Mouse (Mus musculus): ENCODE data around the gene Rnf217. TPM values are rescaled to one million over a fixed set of nuclear protein-coding genes. Genes with fewer than 3 reads are reported as not detected.

The Rnf217 gene
- polyA plus RNA-seq, 1 experiment from 2014 or later = 1.6 TPM

DNA sequence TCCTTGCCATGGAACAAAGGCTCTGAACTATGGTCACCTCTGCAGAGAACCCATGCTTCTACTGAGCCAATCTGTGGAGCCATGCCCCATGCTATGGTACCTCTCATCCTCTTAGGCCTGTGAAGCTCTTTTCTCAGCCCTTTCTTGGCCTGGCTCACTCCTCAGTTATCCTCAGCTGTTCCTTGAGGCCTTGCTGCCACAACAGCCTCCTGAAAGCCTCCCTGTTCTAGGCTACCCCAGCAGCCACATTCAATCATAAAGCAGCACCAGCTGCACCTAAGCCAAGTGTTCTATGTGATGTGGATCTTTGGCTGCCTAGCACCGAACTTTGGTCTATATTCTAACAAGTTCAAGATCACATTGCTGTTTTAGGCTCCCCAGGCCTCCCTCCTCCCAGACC is 28.9 kb downstream of the Rnf217 start:
- H3K9ac ChIP-seq (ENCODE audit: low read depth, low read length) = no peak overlapping the region
- H3K27ac ChIP-seq (ENCODE audit: low read depth, low read length) = no peak overlapping the region
- no peaks in the 10 kb centered on the region for H3K27me3 ChIP-seq (replicated peaks; ENCODE audit: control insufficient read depth, insufficient read depth, low read length)
- no peaks in the 10 kb centered on the region for H3K9me3 ChIP-seq (ENCODE audit: control insufficient read depth, low read length)
- ATAC-seq = no peak
- H3K36me3 ChIP-seq (ENCODE audit: control insufficient read depth, insufficient read depth, low read length) = no peaks in the 10 kb centered on the region
- no peaks in the 10 kb centered on the region for H3K4me1 ChIP-seq (ENCODE audit: control insufficient read depth, insufficient read depth, low read depth, low read length)
- no peak overlapping the region for H3K4me2 ChIP-seq (ENCODE audit: low read length)
- 96% methylated on average over 1 of the region's 1 CpGs for WGBS
- no peak overlapping the region for H3K4me3 ChIP-seq (ENCODE audit: low read length)

DNA sequence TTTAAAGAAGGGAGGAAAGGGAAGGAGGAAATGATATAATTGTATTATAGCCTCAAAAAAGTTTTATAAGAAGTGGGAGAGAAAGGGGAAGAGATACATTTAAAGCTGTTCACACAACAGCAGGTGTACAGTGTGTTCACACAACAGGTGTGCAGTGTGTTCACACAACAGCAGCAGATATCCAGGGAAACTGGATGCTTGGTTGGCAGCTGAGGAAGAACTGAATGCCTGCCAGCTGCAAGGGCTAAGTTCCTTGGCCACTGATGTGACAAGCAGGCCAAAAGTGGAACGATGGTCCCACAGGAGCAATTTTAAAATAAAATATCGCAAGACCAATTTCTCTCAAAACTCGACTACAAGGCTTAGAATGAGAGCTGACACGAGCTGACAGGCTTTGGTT is 35.7 kb downstream of the Rnf217 start:
- H3K9me3 ChIP-seq (ENCODE audit: control insufficient read depth, low read length) = no peaks in the 10 kb centered on the region
- WGBS = 86% methylated on average over 4 of the region's 4 CpGs

DNA sequence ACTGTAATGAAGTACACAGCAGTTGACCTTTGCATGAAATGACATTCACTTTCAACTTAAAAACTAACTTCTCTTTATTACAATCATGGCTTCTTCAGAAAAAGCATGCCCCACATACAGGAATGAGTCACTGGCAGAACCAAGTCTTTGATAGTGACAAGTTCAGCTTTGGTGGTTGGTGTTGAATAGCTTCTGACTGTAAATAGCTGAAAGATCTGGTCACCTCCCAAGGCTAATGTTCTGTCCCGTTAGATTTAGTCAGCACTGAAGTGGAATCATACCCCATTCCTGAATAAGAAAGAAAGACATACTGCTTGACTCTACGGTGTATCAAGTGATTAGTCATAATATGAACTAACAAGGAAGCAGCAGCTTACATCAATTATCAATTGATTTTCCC is 51.7 kb downstream of the Rnf217 start:
- Histone ChIP-seq H3K9ac (ENCODE audit: low read depth, low read length) (no peak overlapping the region), H3K4me1 (ENCODE audit: control insufficient read depth, insufficient read depth, low read depth, low read length) (no peaks in the 10 kb centered on the region), H3K4me2 (ENCODE audit: low read length) (no peak overlapping the region), H3K36me3 (ENCODE audit: control insufficient read depth, insufficient read depth, low read length) (no peaks in the 10 kb centered on the region), H3K27ac (ENCODE audit: low read depth, low read length) (no peak overlapping the region), H3K27me3 (replicated peaks; ENCODE audit: control insufficient read depth, insufficient read depth, low read length) (no peaks in the 10 kb centered on the region), H3K9me3 (ENCODE audit: control insufficient read depth, low read length) (no peaks in the 10 kb centered on the region), H3K4me3 (ENCODE audit: low read length) (no peak overlapping the region)
- no peak for ATAC-seq
- 89% methylated on average over 2 of the region's 2 CpGs for WGBS

More for the DNA sequence above, 35.7 kb downstream of the Rnf217 start:
- H3K4me1 ChIP-seq (ENCODE audit: control insufficient read depth, insufficient read depth, low read depth, low read length) = no peaks in the 10 kb centered on the region
- H3K4me3 ChIP-seq (ENCODE audit: low read length) = no peak overlapping the region
- no peak overlapping the region for H3K9ac ChIP-seq (ENCODE audit: low read depth, low read length)
- H3K4me2 ChIP-seq (ENCODE audit: low read length) = no peak overlapping the region
- ATAC-seq = no peak
- H3K27me3 ChIP-seq (replicated peaks; ENCODE audit: control insufficient read depth, insufficient read depth, low read length) = no peaks in the 10 kb centered on the region
- H3K36me3 ChIP-seq (ENCODE audit: control insufficient read depth, insufficient read depth, low read length) = no peaks in the 10 kb centered on the region
- no peak overlapping the region for H3K27ac ChIP-seq (ENCODE audit: low read depth, low read length)

DNA sequence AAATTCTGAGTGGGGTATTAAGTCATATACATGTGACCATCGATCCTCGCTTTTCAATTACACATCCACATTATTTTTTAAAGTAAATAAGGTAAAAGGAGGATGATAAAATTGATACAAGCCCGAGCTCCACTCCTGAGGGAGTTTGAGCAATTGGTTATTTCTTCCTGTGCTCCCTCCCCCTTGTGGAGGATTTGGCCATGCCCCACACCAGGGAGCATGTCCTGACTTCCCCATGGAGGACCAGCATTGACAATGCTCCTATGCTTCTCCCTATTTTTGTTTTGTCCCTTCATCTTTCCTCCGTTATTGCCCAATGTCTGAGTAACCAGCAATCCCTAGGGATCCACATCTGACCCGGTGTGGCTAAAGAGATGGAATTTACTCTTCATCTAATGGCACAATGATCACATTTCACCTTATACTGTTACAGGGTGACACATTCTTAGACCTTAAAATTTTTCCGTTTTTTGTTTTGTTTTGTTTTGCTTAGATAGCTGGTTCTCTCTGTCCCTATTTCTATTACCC is 53.5 kb downstream of the Rnf217 start:
- Histone ChIP-seq H3K36me3 (ENCODE audit: control insufficient read depth, insufficient read depth, low read length) (no peaks in the 10 kb centered on the region), H3K4me1 (ENCODE audit: control insufficient read depth, insufficient read depth, low read depth, low read length) (peaks cover 2% of the 10 kb centered on the region; the same call in 1 of the 2 replicates), H3K4me2 (ENCODE audit: low read length) (no peak overlapping the region), H3K9me3 (ENCODE audit: control insufficient read depth, low read length) (no peaks in the 10 kb centered on the region), H3K9ac (ENCODE audit: low read depth, low read length) (no peak overlapping the region), H3K4me3 (ENCODE audit: low read length) (no peak overlapping the region), H3K27ac (ENCODE audit: low read depth, low read length) (no peak overlapping the region), H3K27me3 (replicated peaks; ENCODE audit: control insufficient read depth, insufficient read depth, low read length) (no peaks in the 10 kb centered on the region)
- WGBS = 88% methylated on average over 6 of the region's 6 CpGs
- ATAC-seq = no peak

- Histone ChIP-seq H3K4me2 (ENCODE audit: low read length) (no peak overlapping the region), H3K4me1 (ENCODE audit: control insufficient read depth, insufficient read depth, low read depth, low read length) (peaks cover 2% of the 10 kb centered on the region; the same call in 1 of the 2 replicates), H3K4me3 (ENCODE audit: low read length) (no peak overlapping the region), H3K27ac (ENCODE audit: low read depth, low read length) (no peak overlapping the region), H3K9ac (ENCODE audit: low read depth, low read length) (no peak overlapping the region), H3K36me3 (ENCODE audit: control insufficient read depth, insufficient read depth, low read length) (no peaks in the 10 kb centered on the region), H3K9me3 (ENCODE audit: control insufficient read depth, low read length) (no peaks in the 10 kb centered on the region), H3K27me3 (replicated peaks; ENCODE audit: control insufficient read depth, insufficient read depth, low read length) (no peaks in the 10 kb centered on the region)
- 90% methylated on average over 4 of the region's 4 CpGs for WGBS
- no peak for ATAC-seq
Measured at GRCm38 (mm10) chr10:31553302-31553701, 55.7 kb downstream of the Rnf217 start.

- Histone ChIP-seq H3K4me1 (ENCODE audit: control insufficient read depth, insufficient read depth, low read depth, low read length) (peaks cover 2% of the 10 kb centered on the region; the same call in 1 of the 2 replicates), H3K27me3 (replicated peaks; ENCODE audit: control insufficient read depth, insufficient read depth, low read length) (no peaks in the 10 kb centered on the region), H3K9me3 (ENCODE audit: control insufficient read depth, low read length) (no peaks in the 10 kb centered on the region), H3K4me2 (ENCODE audit: low read length) (no peak overlapping the region), H3K36me3 (ENCODE audit: control insufficient read depth, insufficient read depth, low read length) (no peaks in the 10 kb centered on the region), H3K27ac (ENCODE audit: low read depth, low read length) (no peak overlapping the region), H3K9ac (ENCODE audit: low read depth, low read length) (no peak overlapping the region), H3K4me3 (ENCODE audit: low read length) (no peak overlapping the region)
- WGBS = 78% methylated on average over 7 of the region's 7 CpGs
- ATAC-seq = no peak
Measured at GRCm38 (mm10) chr10:31551850-31552249, 57.1 kb downstream of the Rnf217 start.

DNA sequence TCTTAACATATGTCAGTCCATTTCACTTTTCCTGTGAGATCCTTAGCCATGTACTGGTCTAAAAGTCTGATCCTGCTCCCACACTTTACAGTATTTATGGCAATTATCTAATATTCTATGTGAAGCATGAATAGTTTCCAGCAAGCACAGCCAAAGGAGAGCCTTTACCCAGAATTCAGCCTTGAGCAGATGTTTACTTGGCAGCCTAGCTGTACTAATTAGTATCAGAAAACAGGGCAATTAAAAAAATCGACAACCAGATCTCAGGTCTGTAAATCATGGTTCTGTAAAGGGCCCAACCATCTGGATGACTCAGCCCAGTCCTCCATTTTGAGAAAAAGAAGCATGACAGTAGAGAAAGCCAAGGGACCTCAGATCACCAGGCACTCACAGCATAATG is 57.6 kb downstream of the Rnf217 start:
- WGBS = 64% methylated on average over 1 of the region's 1 CpGs
- ATAC-seq = peak; percentile 78

GRCm38 (mm10) chr10:31547156-31547555 is 61.8 kb downstream of the Rnf217 start:
- no peak for ATAC-seq
- no peaks in the 10 kb centered on the region for H3K36me3 ChIP-seq (ENCODE audit: control insufficient read depth, insufficient read depth, low read length)
- 77% methylated on average over 2 of the region's 2 CpGs for WGBS
- no peak overlapping the region for H3K4me2 ChIP-seq (ENCODE audit: low read length)
- H3K4me1 ChIP-seq (ENCODE audit: control insufficient read depth, insufficient read depth, low read depth, low read length) = peaks cover 2% of the 10 kb centered on the region; the same call in 1 of the 2 replicates
- H3K27ac ChIP-seq (ENCODE audit: low read depth, low read length) = no peak overlapping the region
- H3K9me3 ChIP-seq (ENCODE audit: control insufficient read depth, low read length) = no peaks in the 10 kb centered on the region
- no peaks in the 10 kb centered on the region for H3K27me3 ChIP-seq (replicated peaks; ENCODE audit: control insufficient read depth, insufficient read depth, low read length)
- H3K9ac ChIP-seq (ENCODE audit: low read depth, low read length) = no peak overlapping the region
- no peak overlapping the region for H3K4me3 ChIP-seq (ENCODE audit: low read length)

More for the DNA sequence above, 57.6 kb downstream of the Rnf217 start:
- no peaks in the 10 kb centered on the region for H3K36me3 ChIP-seq (ENCODE audit: control insufficient read depth, insufficient read depth, low read length)
- H3K4me2 ChIP-seq (ENCODE audit: low read length) = no peak overlapping the region
- no peak overlapping the region for H3K27ac ChIP-seq (ENCODE audit: low read depth, low read length)
- no peaks in the 10 kb centered on the region for H3K27me3 ChIP-seq (replicated peaks; ENCODE audit: control insufficient read depth, insufficient read depth, low read length)
- no peak overlapping the region for H3K4me3 ChIP-seq (ENCODE audit: low read length)
- H3K4me1 ChIP-seq (ENCODE audit: control insufficient read depth, insufficient read depth, low read depth, low read length) = peaks cover 2% of the 10 kb centered on the region; the same call in 1 of the 2 replicates
- H3K9ac ChIP-seq (ENCODE audit: low read depth, low read length) = no peak overlapping the region
- no peaks in the 10 kb centered on the region for H3K9me3 ChIP-seq (ENCODE audit: control insufficient read depth, low read length)

GRCm38 (mm10) chr10:31544149-31544942 is 64.6 kb downstream of the Rnf217 start:
- no peaks in the 10 kb centered on the region for H3K9me3 ChIP-seq (ENCODE audit: control insufficient read depth, low read length)
- H3K36me3 ChIP-seq (ENCODE audit: control insufficient read depth, insufficient read depth, low read length) = no peaks in the 10 kb centered on the region
- no peak for ATAC-seq
- no peak overlapping the region for H3K27ac ChIP-seq (ENCODE audit: low read depth, low read length)
- H3K4me1 ChIP-seq (ENCODE audit: control insufficient read depth, insufficient read depth, low read depth, low read length) = no peaks in the 10 kb centered on the region
- no peaks in the 10 kb centered on the region for H3K27me3 ChIP-seq (replicated peaks; ENCODE audit: control insufficient read depth, insufficient read depth, low read length)
- 79% methylated on average over 6 of the region's 6 CpGs for WGBS
- no peak overlapping the region for H3K9ac ChIP-seq (ENCODE audit: low read depth, low read length)
- H3K4me2 ChIP-seq (ENCODE audit: low read length) = no peak overlapping the region
- H3K4me3 ChIP-seq (ENCODE audit: low read length) = no peak overlapping the region
